Mouse (Mus musculus) cerebellum, postnatal 4 days (tissue): ENCODE results near the gene Xdh.

Source experiments
- DNase-seq, 2 experiments: peaks; one replicate each; pipeline ENCODE4 v3.0.0; 2022; ENCODE audit warnings: low spot score in 2 of 2, mixed read lengths in 1 of 2

Gene Xdh

GRCm38 (mm10) chr17:73950062-73950735, at the start of gene Xdh:
Gene Xdh, minus strand, starts transcription at chr17:73950196.
- DNase-seq = no peak

DNA sequence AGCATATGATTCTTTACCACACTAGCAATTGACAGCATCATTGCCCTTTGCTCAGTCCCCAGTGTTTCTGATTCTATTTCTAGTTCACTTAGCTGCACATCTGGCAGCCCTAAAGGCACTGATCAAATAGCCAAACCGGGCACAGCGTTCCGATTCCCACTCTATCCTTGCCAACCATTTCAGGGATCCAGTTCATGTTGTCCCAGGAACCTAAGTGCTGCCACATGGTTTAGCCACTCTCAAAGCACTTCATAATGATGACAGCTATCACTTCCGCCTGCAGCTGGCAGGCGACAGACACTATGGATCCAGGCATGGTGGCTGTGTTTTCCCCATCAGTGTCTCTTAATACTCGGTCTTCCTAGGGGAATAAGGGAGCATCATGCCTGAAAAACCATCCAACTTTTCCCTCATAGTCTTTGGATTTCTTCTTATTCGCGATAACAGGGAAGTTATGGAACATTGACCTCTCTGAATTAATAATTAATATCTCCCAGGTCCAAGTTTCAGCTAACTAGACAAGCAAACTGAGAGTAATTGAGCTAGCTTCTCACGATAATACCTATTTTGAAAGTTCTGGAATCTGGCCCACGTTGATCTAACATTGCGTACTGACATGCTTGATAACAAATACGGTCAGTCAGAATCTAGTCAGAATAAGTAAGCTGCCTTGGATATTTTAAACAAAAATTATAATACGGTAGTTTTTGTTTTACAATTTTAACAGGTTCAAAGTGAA, 46.1 kb upstream of the Xdh start:
- DNase-seq = no peak

DNA sequence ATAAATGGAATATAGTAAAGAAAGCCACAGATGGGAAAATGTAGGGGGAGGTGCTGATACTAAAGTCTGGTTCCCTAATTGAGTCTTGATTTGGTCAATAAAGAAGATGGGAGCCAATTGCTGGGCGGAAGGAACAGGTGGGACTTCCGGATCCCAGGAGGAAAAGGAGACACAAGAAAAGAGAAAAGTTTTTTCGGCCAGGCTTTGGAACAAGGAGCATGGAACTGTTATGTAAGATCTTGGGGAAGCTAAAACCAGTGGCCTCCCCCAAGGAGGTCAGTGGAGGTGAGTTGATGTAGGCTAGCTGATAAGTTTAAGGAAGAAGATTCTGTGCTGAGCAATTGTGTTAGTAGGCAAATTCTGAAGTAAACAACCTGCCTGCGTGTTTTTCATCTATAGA, 41.3 kb upstream of the Xdh start:
- no peak for DNase-seq

DNA sequence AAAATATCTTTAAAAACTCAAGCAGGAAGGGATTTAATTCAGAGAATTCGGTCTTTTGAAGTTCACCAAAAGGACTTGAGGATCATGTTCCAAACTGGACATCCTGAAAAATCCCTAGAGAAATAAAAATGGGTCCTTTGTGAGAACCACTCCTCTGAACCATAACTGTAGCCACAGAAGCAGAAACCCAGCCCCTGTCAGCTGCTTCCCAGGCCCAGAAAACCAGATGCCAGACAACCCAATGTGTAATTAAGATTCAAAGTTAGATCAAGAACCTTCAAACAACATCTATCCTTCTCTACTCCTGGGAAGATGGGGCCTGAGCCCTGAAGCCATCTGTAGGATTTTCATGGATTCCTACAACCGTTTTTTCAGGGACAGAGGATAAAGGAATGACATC, 36.6 kb upstream of the Xdh start:
- no peak for DNase-seq

DNA sequence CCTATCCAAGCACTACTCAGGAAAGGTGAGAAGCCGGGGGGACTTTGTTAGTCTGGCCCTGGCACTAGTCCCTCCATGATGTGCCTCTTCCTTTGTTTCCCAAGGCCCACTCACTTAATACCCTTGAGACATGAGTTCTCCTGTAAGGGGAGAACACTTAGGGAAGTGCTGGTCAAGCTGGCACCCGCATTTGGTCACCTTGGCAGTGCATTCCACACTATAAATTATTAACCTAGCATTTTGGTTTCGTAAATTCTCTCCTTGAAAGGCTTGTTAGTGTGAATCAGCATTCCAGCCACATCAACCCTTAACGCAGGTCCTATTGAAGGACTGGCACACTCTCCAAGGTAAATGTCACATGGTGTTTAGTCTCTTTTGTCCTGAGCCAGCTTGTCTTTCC, 35.9 kb upstream of the Xdh start:
- no peak for DNase-seq

GRCm38 (mm10) chr17:73984508-73984907, 34.5 kb upstream of the Xdh start:
- no peak for DNase-seq

GRCm38 (mm10) chr17:73982871-73983270, 32.9 kb upstream of the Xdh start:
- DNase-seq = no peak

GRCm38 (mm10) chr17:73976066-73976465, 26.1 kb upstream of the Xdh start:
- no peak for DNase-seq

- no peak for DNase-seq
These were observed 22.7 kb upstream of the Xdh start for GRCm38 (mm10) chr17:73972648-73973047.

GRCm38 (mm10) chr17:73971291-73971690, 21.3 kb upstream of the Xdh start:
- DNase-seq = no peak

DNA sequence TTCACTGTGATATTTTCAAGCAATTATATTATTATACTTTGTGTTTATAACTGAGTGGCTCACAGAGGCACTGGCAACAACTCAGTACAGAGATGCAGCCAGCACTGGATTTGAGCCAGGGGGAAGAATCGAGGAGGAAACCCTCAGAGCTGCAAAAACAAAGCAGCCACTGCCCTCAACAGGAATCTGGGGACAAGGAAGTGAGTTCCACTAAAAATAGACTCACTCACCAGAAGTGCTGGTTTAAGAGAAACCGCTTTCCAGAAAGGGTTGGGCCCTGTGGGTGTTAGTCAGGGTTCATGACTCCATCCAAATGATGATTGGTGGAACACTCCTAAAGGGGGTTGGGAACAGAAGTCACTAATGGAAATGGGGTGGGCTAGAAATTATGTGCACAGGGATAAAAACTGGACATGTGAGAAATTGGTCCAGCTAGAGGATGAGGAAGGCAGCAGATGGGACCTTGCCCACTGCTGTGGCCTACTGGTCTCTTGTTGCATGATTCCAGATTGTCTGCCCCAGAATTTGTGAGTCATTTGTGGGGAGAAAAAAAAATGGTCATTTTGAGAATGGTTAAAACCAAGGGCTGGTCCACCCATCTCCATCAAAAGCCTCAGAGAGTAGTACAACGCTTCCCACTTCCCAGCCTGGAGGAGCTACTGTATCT, 20.5 kb upstream of the Xdh start:
- DNase-seq = no peak

GRCm38 (mm10) chr17:73964856-73965255, 14.9 kb upstream of the Xdh start:
- no peak for DNase-seq

GRCm38 (mm10) chr17:73962628-73963043, 12.6 kb upstream of the Xdh start:
- DNase-seq = no peak

DNA sequence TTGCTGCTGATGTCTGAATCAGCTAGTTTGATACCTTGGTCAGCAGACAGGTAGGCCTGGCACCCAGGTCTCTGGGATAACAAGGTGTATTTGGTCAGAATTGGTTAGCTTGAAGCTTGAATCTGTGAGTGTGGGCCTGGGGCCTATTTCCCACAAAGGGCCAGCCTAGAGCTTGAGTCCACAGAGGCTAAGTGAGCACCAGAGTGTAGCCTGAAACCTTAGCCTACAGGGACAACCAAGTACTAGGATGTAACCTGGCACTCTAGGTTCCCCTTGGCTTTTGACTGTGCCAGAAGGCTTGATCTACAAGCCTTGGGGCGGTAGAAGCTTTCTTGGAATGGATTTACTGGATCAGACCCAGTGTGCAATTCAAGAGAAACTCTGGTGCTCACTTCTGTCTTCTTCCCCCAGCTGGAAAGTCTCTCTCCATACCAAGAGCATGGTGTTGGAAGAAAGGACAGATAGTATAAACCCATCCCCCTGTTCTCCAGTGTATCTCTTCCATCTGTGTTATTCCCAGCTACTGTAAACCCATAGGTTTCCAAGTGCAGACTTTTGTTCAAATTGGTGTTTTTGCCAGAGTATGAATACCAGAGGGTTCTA, 11.9 kb upstream of the Xdh start:
- no peak for DNase-seq

- DNase-seq = no peak
These were observed 10.7 kb upstream of the Xdh start for GRCm38 (mm10) chr17:73960745-73961144.

DNA sequence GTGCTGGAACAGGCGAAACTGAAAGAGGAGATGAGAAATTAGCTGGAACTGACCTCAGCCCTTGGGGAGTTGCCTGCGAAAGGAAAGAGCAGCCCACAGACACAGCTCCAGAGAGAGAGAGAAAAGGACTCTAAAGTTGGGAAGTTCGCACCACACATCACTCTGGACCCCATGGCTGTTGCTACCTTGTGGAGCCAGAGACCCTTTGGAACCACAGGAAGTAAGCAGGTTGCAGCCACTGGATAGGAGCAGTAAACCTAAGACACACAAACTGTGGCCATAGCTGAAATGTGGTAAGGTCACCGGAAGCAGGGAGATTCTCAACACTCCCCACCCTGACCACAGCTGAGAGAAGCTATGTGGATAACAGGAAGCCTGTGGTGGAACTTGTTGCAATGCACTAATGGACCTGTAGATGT, 2.1 kb upstream of the Xdh start:
- DNase-seq = no peak

DNA sequence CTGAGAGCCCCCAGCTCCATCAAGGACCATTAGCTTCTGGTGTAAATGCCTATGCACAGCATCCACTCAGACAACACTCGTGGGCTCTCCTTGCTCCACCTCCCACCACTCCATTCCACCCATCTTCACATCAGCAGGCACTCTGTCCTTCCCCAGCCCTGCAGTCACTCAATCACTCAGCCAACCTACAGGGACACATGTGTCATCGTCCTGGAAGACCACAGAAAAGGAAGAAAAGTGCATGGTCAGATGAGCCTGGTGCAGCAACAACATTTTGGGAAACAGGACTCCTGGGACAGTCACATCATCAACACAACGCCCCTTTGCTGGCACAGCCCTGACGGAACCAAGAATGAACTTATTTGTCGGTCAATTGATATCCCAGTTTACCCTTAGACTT, 974 bp upstream of the Xdh start:
- DNase-seq = no peak

DNA sequence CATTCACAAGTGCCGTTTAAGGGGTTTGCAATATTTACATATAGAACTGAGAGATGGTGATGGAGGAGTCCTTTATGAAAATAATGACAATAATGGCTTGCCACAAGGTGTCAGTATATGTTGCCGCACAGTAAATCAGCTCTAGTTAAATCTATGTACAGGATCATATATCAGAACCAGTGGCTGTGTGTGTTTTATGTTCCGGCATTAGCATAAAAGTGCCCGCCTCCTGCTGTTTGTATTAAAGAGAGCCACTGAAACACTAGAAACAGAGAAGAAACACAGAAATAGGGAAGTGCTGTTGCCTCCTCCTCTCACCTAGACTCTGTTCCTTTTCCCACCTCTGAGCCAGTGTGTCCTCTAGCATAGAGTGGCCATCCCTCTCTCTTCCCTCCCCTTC, 498 bp downstream of the Xdh start:
- DNase-seq = no peak

DNA sequence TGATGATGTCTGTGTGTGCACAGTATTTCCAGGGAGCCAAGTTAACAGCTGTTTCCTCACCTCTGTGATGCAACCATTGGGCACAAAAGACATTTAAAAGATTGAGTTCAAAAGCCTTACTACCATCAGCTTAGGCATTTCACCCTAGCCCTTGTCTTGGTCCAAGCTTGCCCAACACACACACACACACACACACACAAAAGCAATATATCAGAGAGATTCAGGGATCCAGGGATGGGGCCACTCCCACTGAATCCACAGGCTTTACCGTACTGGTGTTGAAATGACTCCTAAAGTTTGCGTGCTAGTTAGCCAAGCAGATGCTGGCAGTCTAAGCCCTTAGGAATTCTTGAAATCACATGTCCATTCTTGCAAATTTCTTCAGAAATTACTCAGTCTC, 1.2 kb downstream of the Xdh start:
- DNase-seq = no peak

DNA sequence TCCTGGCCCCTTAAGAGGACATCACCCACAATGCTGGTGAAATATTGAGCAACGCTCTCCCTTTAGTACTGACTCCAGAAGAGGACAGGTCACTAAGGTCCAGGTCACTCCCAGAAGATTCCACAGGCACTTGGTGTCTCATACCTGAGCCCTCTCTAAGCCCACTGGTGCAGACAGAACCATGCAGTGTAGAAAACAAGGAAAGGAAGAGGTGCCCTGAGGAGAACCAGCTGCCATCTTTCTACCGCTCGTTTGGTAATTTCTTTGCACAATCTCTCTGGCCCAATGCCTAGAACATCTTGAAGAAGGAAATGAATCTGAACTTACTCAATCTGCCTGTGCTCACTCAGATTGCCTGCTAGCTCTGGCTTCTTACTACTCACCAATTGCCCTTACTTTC, 2.0 kb downstream of the Xdh start:
- DNase-seq = no peak

- no peak for DNase-seq
These were observed 3.1 kb downstream of the Xdh start for GRCm38 (mm10) chr17:73946856-73947255.

DNA sequence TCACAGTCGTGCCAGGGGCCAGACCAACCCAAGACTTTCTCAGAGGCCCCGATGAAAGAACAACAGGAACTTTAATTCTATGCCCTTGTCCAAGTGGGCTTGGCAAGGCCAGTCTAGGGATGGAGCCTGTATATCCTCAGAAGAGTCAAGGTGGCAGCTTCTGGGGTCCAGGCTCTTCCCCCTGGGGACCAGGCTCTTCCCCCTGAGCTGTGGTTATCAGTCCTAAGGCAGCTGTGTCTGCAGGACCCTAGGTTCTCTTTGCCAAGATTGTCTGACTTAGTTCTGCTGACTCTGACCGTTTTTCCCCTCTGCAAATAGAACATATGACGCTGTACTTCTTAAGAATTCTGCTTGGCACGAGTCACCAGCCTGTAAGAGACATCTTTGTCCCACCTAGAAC, 5.3 kb downstream of the Xdh start:
- DNase-seq = no peak
